Mouse (Mus musculus) heart, embryonic 15.5 days (tissue): ENCODE data around the gene Srrm3. TPM values are rescaled to one million over a fixed set of nuclear protein-coding genes. Genes with fewer than 3 reads are reported as not detected.

Source experiments
- ATAC-seq: fragments of 200-750 bp; cut with Nextera tagmentation; replicated peaks from 2 replicates; pipeline ENCODE4 v1.8.0; 2017; ENCODE audit warnings: low read depth, moderate TSS enrichment; ENCODE audit not compliant: insufficient number of reproducible peaks, insufficient read depth, low FRiP score
- H3K27ac ChIP-seq: fragments of 300-500 bp; sonication (generic); 2 replicates; pipeline ENCODE4 v1.5.1; 2015; ENCODE audit warnings: mild to moderate bottlenecking, inconsistent platforms
- H3K27me3 ChIP-seq: fragments of 300-500 bp; sonication (generic); 2 replicates; pipeline ENCODE4 v1.6.1; 2015; ENCODE audit warnings: inconsistent platforms
- H3K36me3 ChIP-seq: fragments of 300-500 bp; sonication (generic); 2 replicates; pipeline ENCODE4 v1.6.1; 2015; ENCODE audit warnings: mild to moderate bottlenecking, inconsistent platforms
- H3K4me1 ChIP-seq: fragments of 300-500 bp; sonication (generic); replicated peaks from 2 replicates; pipeline ENCODE4 v1.6.1; 2015; ENCODE audit warnings: inconsistent platforms
- H3K4me2 ChIP-seq: fragments of 300-500 bp; sonication (generic); 2 replicates; pipeline ENCODE4 v1.6.1; 2015; ENCODE audit warnings: inconsistent platforms, mild to moderate bottlenecking, moderate library complexity
- H3K4me3 ChIP-seq: fragments of 300-500 bp; sonication (generic); 2 replicates; pipeline ENCODE4 v1.5.1; 2015; ENCODE audit warnings: mild to moderate bottlenecking, inconsistent platforms
- H3K9ac ChIP-seq: fragments of 300-500 bp; sonication (generic); 2 replicates; pipeline ENCODE4 v1.6.1; 2015; ENCODE audit warnings: mild to moderate bottlenecking, inconsistent platforms
- H3K9me3 ChIP-seq: fragments of 300-500 bp; sonication (generic); replicated peaks from 2 replicates; pipeline ENCODE4 v1.6.1; 2016; ENCODE audit warnings: inconsistent platforms
- WGBS: fragments of 180-500 bp; shearing (Covaris S2); methylation state at CpG from one replicate; pipeline ENCODE4 v1.1.7; 2015; ENCODE audit warnings: mixed read lengths; 5-methylcytosine and 5-hydroxymethylcytosine counted together
- polyA plus RNA-seq: library from polyadenylated mRNA; unstranded; fragments of >200 nt; fragmentation: Nextera tagmentation; extraction: Ambion mirVana; gene quantifications from 2 replicates; pipeline ENCODE4 v1.2.1, GENCODE M21; 2015

Gene Srrm3
- polyA plus RNA-seq, 1 experiment from 2014 or later = 0.18 TPM

- Histone ChIP-seq H3K9me3 (no peaks in the 10 kb centered on the region), H3K36me3 (no peaks in the 10 kb centered on the region), H3K9ac (no peak overlapping the region), H3K4me3 (no peak overlapping the region), H3K27ac (no peak overlapping the region), H3K4me1 (peaks cover 27% of the 10 kb centered on the region), H3K27me3 (peaks cover 69% of the 10 kb centered on the region), H3K4me2 (no peak overlapping the region)
- WGBS = 85% methylated on average over 5 of the region's 5 CpGs
- no peak for ATAC-seq
Measured at GRCm38 (mm10) chr5:135870505-135870904, 63.8 kb downstream of the Srrm3 start.

GRCm38 (mm10) chr5:135872996-135873395 lies 66.3 kb downstream of the Srrm3 start:
- WGBS = 14% methylated on average over 15 of the region's 16 CpGs
- Histone ChIP-seq H3K4me2 (peak overlapping the region; percentile 44; the same call in 1 of the 2 replicates), H3K27me3 (peaks cover 49% of the 10 kb centered on the region), H3K9ac (no peak overlapping the region), H3K4me3 (0 out of 2 replicates have a peak overlapping the region, but pooled peaks have one; percentile 4), H3K4me1 (peaks cover 29% of the 10 kb centered on the region), H3K9me3 (no peaks in the 10 kb centered on the region), H3K27ac (no peak overlapping the region), H3K36me3 (no peaks in the 10 kb centered on the region)
- ATAC-seq = peak; percentile 11; the same call in 1 of the 2 replicates

- no peaks in the 10 kb centered on the region for H3K9me3 ChIP-seq
- H3K27me3 ChIP-seq = peaks cover 42% of the 10 kb centered on the region
- H3K4me3 ChIP-seq = no peak overlapping the region
- no peak overlapping the region for H3K9ac ChIP-seq
- no peak overlapping the region for H3K27ac ChIP-seq
- H3K36me3 ChIP-seq = no peaks in the 10 kb centered on the region
- 53% methylated on average over 9 of the region's 9 CpGs for WGBS
- H3K4me2 ChIP-seq = no peak overlapping the region
- ATAC-seq = no peak
- H3K4me1 ChIP-seq = peaks cover 25% of the 10 kb centered on the region
Measured at GRCm38 (mm10) chr5:135873753-135874152, 67.1 kb downstream of the Srrm3 start.

GRCm38 (mm10) chr5:135877180-135877579 lies 70.5 kb downstream of the Srrm3 start:
- Histone ChIP-seq H3K9me3 (no peaks in the 10 kb centered on the region), H3K4me2 (peak overlapping the region; percentile 75), H3K4me3 (peak overlapping the region; percentile 54), H3K4me1 (peaks cover 34% of the 10 kb centered on the region), H3K36me3 (no peaks in the 10 kb centered on the region), H3K27me3 (peaks cover 11% of the 10 kb centered on the region; the same call in 1 of the 2 replicates), H3K9ac (peak overlapping the region; percentile 40; the same call in 1 of the 2 replicates), H3K27ac (peak overlapping the region; percentile 46)
- no peak for ATAC-seq
- WGBS = 15% methylated on average over 8 of the region's 8 CpGs

GRCm38 (mm10) chr5:135877831-135878231 lies 71.1 kb downstream of the Srrm3 start:
- Histone ChIP-seq H3K27me3 (peaks cover 7% of the 10 kb centered on the region; the same call in 1 of the 2 replicates), H3K4me3 (peak overlapping the region; percentile 54), H3K36me3 (no peaks in the 10 kb centered on the region), H3K4me2 (peak overlapping the region; percentile 75), H3K9me3 (no peaks in the 10 kb centered on the region), H3K9ac (peak overlapping the region; percentile 40), H3K27ac (peak overlapping the region; percentile 46), H3K4me1 (peaks cover 33% of the 10 kb centered on the region)
- 1% methylated on average over 16 of the region's 16 CpGs for WGBS
- no peak for ATAC-seq

GRCm38 (mm10) chr5:135879449-135880158 lies 72.9 kb downstream of the Srrm3 start:
- H3K9me3 ChIP-seq = no peaks in the 10 kb centered on the region
- ATAC-seq = peak; percentile 83
- no peaks in the 10 kb centered on the region for H3K36me3 ChIP-seq
- H3K9ac ChIP-seq = peak overlapping the region; percentile 18; the same call in 1 of the 2 replicates
- no peaks in the 10 kb centered on the region for H3K27me3 ChIP-seq
- 23% methylated on average over 13 of the region's 13 CpGs for WGBS
- peak overlapping the region; percentile 20; the same call in 1 of the 2 replicates for H3K4me2 ChIP-seq
- peak overlapping the region; percentile 70 for H3K27ac ChIP-seq
- no peak overlapping the region for H3K4me3 ChIP-seq
- peaks cover 25% of the 10 kb centered on the region for H3K4me1 ChIP-seq

GRCm38 (mm10) chr5:135884641-135885040 lies 78.0 kb downstream of the Srrm3 start:
- Histone ChIP-seq H3K9me3 (no peaks in the 10 kb centered on the region), H3K27me3 (no peaks in the 10 kb centered on the region), H3K9ac (no peak overlapping the region), H3K4me3 (no peak overlapping the region), H3K4me1 (peaks cover 19% of the 10 kb centered on the region), H3K27ac (no peak overlapping the region), H3K36me3 (no peaks in the 10 kb centered on the region), H3K4me2 (no peak overlapping the region)
- 53% methylated on average over 6 of the region's 6 CpGs for WGBS
- ATAC-seq = no peak

GRCm38 (mm10) chr5:135887675-135888102 lies 81.0 kb downstream of the Srrm3 start, which contains the start of gene Hspb1:
Gene Hspb1, plus strand, starts transcription at chr5:135887919.
- Histone ChIP-seq H3K27me3 (no peaks in the 10 kb centered on the region), H3K27ac (peak within 1 kb of the TSS; percentile 91), H3K4me2 (peak within 1 kb of the TSS; percentile 74), H3K4me3 (peak within 1 kb of the TSS; percentile 68), H3K9me3 (no peaks in the 10 kb centered on the region), H3K9ac (peak within 1 kb of the TSS; percentile 81), H3K4me1 (peaks cover 16% of the 10 kb centered on the region), H3K36me3 (no peaks in the 10 kb centered on the region)
- peak; percentile 91 for ATAC-seq
- 0% methylated on average over 24 of the region's 24 CpGs for WGBS

GRCm38 (mm10) chr5:135888405-135889215 lies 81.9 kb downstream of the Srrm3 start:
- 2% methylated on average over 30 of the region's 30 CpGs for WGBS
- 0 out of 2 replicates have a peak, but pooled peaks have one; percentile 28 for ATAC-seq
- peak overlapping the region; percentile 74 for H3K4me2 ChIP-seq
- no peaks in the 10 kb centered on the region for H3K9me3 ChIP-seq
- peak overlapping the region; percentile 81 for H3K9ac ChIP-seq
- no peaks in the 10 kb centered on the region for H3K27me3 ChIP-seq
- H3K4me3 ChIP-seq = peak overlapping the region; percentile 68
- no peaks in the 10 kb centered on the region for H3K36me3 ChIP-seq
- peak overlapping the region; percentile 91 for H3K27ac ChIP-seq
- peaks cover 16% of the 10 kb centered on the region for H3K4me1 ChIP-seq

- no peak overlapping the region for H3K4me2 ChIP-seq
- no peak overlapping the region for H3K4me3 ChIP-seq
- H3K27me3 ChIP-seq = no peaks in the 10 kb centered on the region
- peaks cover 20% of the 10 kb centered on the region for H3K4me1 ChIP-seq
- WGBS = 45% methylated on average over 4 of the region's 4 CpGs
- no peak overlapping the region for H3K27ac ChIP-seq
- H3K9ac ChIP-seq = no peak overlapping the region
- no peaks in the 10 kb centered on the region for H3K9me3 ChIP-seq
- H3K36me3 ChIP-seq = no peaks in the 10 kb centered on the region
- no peak for ATAC-seq
Measured at GRCm38 (mm10) chr5:135890323-135890722, 83.6 kb downstream of the Srrm3 start.

- Histone ChIP-seq H3K36me3 (no peaks in the 10 kb centered on the region), H3K9me3 (no peaks in the 10 kb centered on the region), H3K27me3 (no peaks in the 10 kb centered on the region), H3K4me2 (no peak overlapping the region), H3K4me3 (no peak overlapping the region), H3K9ac (no peak overlapping the region), H3K27ac (no peak overlapping the region), H3K4me1 (peaks cover 20% of the 10 kb centered on the region)
- 49% methylated on average over 3 of the region's 3 CpGs for WGBS
- ATAC-seq = no peak
Measured at GRCm38 (mm10) chr5:135890920-135891319, 84.2 kb downstream of the Srrm3 start.
